Mouse (Mus musculus) WW6 (cell line): Measurements from ENCODE around the gene Kncn.

Experiments used
- DNase-seq: peaks from one replicate; pipeline ENCODE4 v3.0.0-alpha.2; 2013; ENCODE audit warnings: low read depth, low spot score

The Kncn gene

DNA sequence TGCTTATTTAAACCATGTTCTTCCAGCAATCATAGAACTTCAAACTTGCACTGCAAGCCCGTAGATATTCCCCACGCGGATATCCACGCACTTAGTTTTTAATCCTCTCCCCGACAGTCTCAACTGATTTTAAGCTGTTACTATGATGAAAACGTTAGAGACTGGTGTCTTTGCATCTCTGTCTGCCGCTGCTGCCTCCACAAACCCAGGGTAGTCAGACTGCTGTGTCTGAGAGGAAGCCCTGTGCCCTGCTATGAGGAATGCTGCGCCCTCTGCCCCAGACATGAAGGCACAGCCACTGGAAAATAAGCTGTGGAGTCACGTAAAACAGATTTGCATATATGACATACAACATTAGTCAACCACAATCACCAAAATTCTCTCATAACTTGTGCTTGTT, 5.4 kb upstream of the Kncn start:
- DNase-seq: no peak

DNA sequence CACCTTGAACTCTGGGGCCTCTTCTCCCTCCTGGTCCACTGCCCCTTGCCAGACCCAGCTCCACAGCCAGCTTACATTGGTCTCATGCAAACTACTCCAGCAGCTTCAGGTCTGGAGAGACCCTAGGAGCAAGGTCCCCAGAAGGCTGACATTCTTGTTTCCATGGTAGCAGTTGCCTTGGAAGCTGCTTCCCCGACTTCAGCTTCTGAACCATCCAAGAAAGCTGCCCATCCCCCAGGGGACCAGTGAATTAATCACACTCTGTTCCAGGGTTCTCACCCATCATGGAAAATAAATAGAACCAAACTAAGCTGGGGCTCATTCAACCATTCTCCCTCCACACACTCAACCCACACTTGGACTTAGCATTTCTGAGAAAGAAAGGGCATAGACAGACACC, 3.0 kb upstream of the Kncn start:
- DNase-seq: no peak

DNA sequence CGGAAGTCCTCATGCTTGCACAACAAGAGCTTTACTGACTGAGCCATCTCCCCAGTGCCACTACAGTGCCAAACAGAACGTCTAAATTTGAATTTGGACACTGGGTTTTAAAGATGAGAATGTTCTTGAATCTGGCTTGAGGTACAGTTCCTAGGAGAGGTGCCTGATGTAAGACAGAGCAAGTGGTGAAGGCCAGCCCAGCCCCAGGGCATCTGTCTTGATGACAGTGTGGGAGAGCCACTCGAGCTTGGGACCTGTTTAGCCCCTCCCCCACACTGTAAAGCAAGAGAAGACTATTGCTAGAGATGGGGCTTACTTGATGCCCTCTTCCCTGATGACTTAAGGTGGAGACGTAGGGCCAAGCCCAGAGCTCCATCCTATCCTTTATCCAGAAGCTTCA, 2.0 kb upstream of the Kncn start:
- DNase-seq: no peak

DNA sequence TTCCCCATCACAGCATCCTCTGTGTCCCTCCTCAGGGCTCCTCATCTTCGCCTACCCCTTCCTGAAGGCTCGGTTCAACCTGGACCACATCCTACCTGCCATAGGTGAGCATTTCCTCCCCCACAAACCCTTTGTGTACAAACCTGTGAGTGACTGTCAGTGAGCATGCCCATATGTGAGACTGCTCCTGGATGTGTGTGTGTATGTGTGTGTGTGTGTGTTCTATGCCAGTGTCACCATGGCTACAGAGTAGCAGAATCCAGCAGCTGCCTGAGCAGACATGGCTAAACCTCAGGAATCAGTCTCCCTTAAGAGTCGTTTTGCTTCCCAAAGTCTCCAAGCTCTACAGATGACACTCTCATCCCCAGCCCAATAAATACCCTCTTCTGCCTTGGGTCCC, 1.6 kb downstream of the Kncn start:
- DNase-seq: no peak

DNA sequence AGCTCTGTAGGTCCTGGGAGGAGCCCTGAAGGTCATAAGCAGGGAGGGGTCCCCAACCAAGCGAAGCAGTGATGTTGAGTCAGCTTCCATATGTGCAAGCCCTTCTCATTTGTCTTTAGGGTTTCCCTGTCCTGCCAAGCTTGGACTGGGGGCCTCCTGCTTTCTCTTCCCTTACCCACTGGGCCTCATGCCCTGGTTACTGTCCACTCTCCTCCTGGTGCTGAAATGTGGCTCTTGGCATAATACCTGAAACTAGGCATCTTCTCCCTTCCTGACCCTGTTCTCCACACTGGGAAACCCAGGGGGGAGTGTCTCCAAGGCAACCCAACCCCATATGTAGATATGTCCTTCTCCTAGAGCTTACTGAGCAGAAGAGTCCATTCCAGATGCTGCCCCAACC, 2.7 kb downstream of the Kncn start:
- no peak for DNase-seq

DNA sequence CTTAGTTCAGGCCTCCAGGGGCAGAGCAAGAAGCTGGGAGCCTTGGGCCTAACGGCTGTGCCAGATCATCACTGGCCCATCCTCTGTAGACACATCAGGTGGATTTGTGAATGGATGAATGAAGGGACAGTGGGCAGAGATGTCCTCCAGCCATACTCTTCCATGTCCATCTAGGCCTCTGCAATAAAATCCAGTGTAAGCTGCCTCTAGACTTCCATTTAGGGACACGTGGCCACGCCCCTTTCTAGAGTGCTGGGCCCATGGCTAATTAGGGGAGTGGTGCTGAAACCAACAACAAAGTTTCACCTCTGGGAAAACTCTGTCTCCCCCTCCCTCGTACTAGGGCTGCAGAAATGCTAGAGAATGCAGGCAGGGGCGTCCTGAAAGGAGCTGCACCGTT, 5.9 kb downstream of the Kncn start:
- DNase-seq: no peak

DNA sequence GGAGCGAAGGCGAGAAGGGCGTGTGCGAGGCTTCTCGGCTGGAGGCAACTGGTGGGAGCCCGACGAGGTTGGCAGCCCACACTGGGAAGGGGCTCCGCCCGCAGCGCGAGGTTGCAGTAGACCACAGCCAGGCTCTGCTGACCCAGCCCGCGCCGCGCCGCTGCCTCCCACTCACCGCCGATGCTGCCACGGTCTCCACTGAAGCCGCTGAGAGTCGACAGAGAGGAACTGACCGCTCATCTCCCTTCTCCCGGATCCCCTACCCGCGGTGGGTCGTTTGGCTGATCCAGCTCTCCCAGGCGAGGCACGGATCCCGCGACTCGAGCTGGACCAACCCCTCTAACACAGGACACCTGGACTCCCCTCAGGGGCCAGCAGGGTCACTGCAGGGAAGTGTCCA, 6.4 kb downstream of the Kncn start, which contains the start of gene 6430628N08Rik:
6430628N08Rik (plus strand) TSS at position 113 of the 400 bp plus-strand sequence.
- DNase-seq: no peak

DNA sequence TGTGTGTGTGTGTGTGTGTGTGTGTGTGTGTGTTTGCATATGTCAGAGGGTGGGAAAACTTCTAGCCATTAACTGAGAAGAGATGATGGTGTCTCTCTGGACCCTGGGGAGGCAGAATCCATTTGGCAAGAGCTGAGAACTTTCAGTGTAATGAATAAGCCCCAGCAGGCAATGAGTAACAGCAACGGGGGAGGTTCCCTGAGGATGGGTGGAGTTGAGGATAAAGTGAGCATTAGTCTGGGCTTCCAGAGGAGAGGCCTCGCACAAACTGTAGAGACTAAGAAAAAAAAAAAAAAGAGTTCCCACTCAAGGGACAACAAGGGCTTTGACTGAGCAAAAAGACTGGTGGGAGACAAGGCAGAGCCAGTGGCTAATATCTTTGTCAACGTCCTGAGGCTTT, 10.1 kb downstream of the Kncn start:
- no peak for DNase-seq

DNA sequence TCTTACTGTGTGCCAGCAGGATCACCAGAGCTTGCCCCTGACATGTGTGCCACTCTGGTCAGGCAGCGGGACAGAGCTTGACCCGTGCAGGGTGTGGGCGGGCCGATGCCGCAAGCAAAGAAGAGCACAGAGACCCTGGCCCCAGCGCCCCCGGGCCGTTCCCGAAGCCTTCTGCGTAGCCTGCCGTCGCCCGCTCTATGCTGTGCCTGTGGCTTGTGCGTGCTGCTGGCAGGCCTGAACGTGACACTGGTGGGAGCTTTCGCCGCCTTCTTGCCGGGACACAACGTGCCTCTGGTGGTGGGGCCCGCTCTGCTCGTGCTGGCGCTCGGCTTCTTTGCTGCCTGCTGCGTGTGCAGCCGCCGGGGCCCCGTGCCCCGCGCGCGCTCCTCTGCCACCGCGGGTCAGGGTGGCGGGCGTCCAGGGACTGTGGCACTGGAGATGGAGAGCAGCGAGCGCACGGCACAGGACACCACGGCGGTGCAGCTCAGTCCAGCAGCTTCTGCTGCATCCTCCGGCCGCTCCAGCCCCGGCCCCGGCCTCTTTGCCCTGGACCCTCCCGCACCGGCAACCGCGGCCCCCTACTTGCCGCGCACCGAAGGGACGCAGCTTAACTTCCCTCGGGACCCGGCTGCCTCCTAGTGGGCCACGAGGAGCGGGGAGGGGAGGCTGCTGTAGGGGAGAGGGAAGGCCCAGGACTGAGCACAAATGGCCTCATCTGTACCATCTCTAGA, 13.9 kb downstream of the Kncn start:
- no peak for DNase-seq

DNA sequence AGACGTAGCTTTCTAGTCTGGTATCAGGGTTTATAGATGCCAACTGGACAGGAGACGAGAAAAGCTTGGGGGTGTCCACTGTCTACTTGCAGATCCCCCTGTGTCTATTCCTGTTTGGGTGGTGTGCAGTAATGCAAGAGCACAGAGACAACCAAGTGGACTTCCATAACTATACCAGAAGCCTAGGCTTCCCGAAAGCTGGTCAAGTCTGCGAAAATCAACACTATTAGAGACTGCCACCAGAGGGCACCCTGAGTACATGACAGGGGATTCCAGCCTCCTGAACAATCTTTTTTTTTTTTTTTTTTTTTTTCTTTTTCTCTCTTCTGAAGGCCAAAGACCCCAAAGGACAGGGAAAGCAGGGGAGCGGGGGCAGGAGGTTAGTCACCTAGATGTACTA, 18.6 kb downstream of the Kncn start:
- DNase-seq: no peak

DNA sequence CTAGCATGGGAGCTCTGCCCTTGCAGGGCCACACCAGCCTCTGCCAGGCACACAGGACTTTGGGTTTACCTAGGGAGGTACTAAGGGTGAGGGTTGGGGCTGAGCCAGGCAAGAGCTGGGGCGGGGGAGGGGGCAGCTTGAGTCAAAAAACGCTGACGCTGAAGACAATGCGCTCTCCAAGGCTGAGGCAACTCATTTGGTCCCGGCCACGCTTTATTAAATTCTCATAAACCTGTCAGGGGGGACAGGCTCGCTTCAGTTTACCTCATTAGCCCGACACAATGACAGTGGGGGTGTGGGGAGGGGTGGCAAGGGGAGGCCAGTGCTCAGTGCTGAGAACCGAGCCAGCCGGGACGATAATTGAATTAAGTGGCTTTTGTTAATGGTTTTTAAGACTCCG, 20.2 kb downstream of the Kncn start:
- DNase-seq: no peak

DNA sequence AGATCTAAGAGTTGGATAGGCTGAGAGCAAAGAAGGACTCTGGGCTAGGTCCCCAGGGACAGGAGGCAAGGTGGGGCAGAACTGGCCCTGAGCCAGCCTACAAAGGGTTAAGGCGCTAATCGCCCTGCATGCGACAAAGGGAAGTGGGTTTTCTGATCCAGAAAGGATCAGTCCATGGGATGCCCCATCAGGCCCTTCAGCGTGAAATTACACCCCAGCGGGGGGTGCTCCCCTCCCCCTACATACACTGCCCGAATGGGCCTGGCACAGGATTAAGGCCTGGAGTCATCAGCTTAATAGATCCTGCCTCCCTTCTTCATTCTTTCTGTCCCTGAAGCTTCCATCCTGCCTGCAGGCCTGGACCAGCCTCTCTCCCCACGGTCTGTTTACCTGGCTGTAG, 21.5 kb downstream of the Kncn start:
- DNase-seq: no peak

DNA sequence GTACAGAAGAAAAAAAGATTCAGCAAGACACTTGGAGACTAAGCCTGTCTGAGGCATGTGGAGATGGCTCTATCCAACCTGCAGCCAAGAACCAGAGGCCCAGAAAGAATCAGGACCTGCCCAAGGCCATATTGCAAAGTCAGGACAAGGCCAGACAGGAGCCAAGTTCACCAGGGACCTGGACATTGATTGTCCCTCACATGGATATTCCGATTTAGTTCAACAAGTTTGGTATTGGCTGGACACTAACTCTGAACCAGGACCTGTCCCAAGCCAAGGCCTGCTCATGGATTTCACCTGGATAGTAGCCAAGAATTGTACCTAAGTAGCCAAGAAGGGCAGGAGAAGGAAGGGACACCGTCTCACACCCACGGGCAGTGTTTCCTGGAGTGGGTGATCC, 22.6 kb downstream of the Kncn start:
- DNase-seq: no peak

DNA sequence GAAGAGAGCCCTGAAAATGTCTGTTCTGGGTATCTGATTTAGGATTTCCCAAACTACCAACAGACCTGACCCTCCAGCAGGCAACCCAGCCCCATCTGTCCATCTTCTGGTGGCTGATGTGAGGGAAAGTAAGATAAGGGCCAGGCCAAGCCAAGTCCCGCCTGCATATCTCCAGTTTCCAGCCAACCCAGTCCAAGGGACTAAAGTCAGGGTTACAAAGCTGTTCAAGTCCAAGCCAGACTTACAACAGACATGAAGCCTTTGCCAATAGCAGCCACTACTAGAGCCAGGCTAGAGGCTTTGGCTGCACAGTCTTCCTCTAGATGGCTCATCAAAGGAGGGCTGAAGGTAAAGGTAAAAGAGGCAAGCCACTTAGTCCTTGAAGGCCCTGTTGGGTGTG, 23.8 kb downstream of the Kncn start:
- no peak for DNase-seq

DNA sequence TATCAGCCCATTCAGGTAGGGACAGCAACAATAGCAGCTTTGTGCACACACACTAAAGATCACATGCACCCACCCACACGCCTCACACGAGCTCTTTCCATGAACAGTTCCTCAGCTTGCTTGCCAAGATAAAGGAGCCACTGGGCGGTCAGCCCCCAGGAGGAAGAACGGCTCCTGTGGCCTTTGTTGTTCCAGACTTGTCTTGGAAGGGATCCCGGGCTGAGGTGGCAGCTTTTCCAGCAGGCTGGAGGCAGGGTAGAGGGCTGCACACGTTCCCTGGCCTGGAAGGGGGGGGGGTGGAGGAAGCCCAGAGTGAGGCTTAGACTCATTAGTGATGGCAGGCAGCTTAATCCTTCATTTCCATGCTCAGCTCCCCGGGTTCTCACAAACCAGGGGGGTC, 24.4 kb downstream of the Kncn start:
- DNase-seq: no peak

DNA sequence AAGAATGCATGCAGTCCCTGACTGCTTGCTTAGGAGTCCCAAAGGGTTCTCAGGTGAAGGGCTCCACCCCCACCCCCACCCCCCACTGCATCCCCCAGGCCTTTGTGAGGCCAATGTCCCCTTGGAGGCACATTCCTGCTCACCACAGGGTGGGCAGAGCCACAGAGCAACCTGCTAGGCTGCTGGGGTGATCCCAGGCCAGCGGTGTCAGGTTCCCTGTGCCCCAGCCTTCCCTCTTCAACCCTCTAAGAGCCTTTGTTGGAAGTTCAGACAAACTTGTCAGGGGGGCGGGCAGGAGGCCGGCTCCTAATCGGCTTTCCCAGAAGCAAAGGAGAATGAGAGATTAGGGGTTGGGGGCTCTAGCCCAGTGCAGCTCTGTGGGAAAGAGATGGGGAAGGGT, 27.4 kb downstream of the Kncn start:
- DNase-seq: no peak

DNA sequence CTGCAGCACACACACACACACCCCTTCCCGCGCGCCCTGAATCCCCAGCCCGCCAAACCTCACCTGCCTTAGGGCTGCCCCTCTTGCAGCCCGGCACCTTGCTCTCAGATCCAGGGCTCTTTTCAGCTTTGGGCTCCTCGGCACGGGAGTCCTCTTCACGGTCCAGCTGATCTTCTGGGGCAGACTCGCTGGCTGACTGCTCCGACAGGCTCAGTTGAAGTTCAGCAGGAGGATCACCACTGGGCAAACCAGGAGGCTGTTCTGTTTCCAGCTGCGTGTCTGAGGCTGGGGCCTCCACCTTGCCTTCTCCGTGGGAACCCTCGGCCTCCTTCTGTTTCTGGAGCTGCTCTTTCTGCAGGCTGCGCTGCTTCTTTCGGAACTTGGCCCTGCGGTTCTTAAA, 35.7 kb downstream of the Kncn start:
- DNase-seq: no peak

DNA sequence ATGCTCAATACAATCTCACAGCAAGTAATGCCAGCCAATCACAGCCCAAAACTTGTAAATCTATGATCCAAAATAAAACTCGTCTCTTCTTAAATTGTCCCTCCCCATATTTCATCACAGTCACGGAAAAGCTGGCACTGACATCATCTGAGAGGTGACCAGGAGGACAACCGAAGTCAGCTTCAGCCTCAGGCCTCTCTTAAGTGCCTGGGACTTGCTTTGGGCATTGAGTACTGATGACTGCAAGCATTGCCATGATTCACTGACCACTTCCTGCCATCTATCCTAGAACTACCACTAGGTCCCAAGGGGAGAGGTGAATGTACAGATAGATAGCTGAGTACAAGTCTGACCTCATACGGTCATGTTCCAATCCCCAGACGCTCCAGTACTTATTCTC, 38.5 kb downstream of the Kncn start:
- DNase-seq: no peak

DNA sequence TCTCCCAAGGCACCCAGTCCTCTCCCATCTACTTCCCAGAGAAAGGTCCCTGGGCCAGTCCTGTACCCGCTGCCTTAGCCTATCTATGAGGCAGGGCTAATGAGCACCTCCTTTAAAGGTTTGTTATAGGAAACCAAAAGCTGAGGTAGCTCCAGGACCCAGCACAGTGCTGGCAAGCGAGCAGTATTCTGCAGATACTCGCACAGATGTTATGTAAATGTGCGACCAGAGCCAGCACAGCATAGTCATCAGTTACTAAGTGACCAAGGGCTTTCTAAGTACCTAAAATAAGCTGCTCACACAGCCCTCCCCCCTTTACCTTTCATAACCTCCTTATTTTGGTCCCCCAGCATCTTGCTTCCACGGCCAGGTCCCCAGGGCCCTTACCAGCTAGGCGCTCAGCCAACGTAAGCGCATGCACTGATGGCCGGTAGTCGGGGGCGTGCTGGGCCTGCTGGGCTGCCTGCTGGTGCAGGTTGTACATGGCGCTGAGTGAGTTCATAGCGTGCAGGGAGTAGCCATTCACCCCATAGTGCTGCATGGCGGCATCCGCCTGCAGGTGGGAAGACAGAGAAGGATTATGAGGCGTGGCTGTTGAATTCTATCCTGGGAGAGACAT, 39.2 kb downstream of the Kncn start:
- no peak for DNase-seq

DNA sequence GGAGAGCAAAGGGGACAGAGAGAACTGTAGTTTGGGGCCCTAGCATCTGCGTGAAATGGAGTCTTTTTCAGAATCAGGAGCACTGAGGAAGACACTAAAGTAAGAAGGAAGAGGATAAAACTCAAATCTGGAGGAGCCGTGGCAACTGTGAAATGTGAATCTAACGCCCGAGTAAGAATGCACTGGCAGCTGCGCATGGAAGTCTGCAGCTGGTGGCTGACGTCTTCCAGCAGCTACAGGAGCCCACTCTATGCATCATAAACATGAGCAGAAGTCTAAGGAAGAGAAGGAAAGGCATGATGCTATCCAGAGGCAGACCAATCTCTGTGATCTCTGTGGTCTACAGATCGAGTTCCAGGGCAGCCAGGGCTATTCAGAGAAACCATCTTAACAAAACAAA, 43.4 kb downstream of the Kncn start:
- no peak for DNase-seq

DNA sequence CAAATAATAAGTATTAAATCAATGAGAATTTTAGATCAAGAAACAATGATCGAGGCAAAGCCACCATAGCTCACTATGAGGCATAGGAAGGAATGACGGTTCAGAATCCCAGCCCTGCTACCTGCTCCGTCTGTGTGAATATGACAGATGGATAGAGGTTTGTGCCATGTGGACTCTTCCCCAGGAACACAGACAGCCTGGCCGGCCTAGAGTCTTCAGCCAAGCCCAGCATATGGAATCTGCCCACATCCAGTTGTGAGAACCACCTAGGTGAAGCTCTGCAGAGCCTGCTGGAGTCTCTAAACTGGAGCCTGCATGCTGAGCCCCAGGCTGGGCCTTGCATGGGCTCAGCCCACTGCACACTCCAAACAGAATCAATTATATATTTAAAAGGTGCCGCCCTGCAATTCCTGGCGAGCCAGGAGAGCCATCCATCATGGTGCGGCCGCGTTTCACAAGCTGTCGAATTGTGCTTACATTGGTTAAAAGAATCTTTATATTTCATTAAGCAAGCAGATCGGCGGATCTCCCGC, 47.4 kb downstream of the Kncn start:
- no peak for DNase-seq

DNA sequence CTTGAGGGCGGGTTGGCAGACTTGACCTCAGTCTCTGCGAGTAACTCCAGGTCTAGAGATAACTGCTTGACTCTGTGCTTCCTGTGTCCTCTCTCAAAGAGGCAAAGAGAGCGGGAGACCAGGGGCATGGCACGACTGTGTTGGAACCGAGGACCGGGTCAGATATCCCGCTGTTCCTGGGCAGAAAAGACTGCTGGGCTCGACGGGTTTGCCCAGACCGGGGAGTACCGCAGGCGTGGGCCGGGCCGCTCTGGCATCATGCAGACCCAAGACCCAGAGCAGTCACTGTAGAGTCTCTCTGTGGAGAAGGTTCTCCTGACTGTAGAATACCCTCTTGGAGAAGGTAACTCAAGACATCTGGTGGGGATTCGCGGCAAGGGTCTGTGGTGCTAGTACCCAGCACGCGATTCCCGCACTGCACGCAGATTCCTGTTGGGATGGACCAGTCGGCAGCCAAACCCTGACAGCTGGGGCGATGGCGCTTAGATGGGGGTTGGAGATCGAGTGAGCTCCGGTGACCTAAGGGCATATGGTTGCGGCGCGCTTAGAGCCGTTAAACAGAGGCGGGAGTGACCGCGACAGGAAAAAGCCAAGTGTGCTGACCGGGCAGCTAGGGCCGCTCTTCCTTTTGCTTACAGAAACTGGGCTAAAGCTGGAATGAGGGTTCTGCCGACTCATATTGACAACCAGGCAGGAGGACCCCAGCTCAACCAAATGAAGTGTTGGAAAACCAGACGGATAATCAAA, 51.8 kb downstream of the Kncn start:
- no peak for DNase-seq

DNA sequence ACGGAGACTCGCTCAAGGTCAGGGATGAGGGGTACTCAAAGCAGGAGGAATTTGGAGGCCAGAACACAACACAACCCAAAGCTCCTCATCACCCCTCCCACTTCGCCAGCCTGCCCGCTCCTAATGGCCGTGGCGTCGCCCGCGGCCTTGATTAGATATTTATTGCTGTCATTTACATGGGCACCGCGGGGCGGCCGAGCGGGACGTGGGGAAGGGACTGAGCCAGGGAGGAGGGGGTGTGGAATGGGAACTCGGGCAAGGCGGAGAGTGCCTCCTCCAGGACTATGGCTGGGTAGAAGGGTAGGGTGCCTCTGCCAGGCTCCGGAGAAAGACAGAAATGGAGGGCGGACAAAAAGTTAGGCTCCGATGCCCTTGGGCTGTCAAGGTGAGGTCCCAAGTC, 52.4 kb downstream of the Kncn start:
- no peak for DNase-seq
